Comparison of ENCODE assay signal across 22 mouse cellular contexts in genomic region chr16:76938128-76938527, GRCm38 (mm10).
DNase-seq lines count a peak whose midpoint lies in the region; ATAC-seq and TF ChIP-seq lines count a peak whose summit lies in the region.
"Had no signal": no experiment of that assay in that cellular context is flagged by ENCODE, and none has a peak within 500 bp of the region (broad histone marks: within the 10 kb centered on the region; RNA-seq: fewer than 3 reads in every experiment).

No protein-coding gene starts in this region.

- H3K4me2 ChIP-seq in embryonic facial prominence, embryonic 14.5 days (ENCODE audit: low read depth, low read length), result no peak overlapping the region
- H3K4me2 ChIP-seq: embryonic facial prominence, embryonic 13.5 days had no signal

- H3K27me3 ChIP-seq in embryonic facial prominence, embryonic 14.5 days (replicated peaks; ENCODE audit: control insufficient read depth, insufficient read depth, low read length), result no peaks in the 10 kb centered on the region
- no peaks in the 10 kb centered on the region for H3K27me3 ChIP-seq in embryonic facial prominence, embryonic 10.5 days (replicated peaks; ENCODE audit: low read depth, poor library complexity, severe bottlenecking)
- H3K27me3 ChIP-seq: CH12.LX; embryonic facial prominence, embryonic 13.5 days had no signal

- no peak overlapping the region for H3K27ac ChIP-seq in embryonic facial prominence, embryonic 14.5 days (replicated peaks; ENCODE audit: low read depth, low read length)
- H3K27ac ChIP-seq in embryonic facial prominence, embryonic 10.5 days (replicated peaks), result no peak overlapping the region
- peak overlapping the region; percentile 53; the same call in 1 of the 2 replicates for H3K27ac ChIP-seq in left cerebral cortex, adult 2 months
- H3K27ac ChIP-seq: embryonic facial prominence, embryonic 13.5 days had no signal

- no peak for DNase-seq in embryonic facial prominence, embryonic 14.5 days (ENCODE audit: low spot score)
- DNase-seq in embryonic facial prominence, embryonic 10.5 days (ENCODE audit: low spot score), result no peak
- no peak for DNase-seq in frontal cortex, postnatal 36 days (ENCODE audit: low spot score in 2 of 2)
- no peak for DNase-seq in left cerebral cortex, adult 2 months (ENCODE audit: extremely low spot score in 1 of 2, low spot score in 2 of 2)
- DNase-seq in left cerebral cortex, adult 18-20 months (ENCODE audit: low spot score in 2 of 2), result no peak
- DNase-seq: adrenal gland, postnatal 10 days; adrenal gland, postnatal 25 days; B cell, adult 2 months; cerebellum, adult 11-12 months; cerebellum, adult 2 months; cerebellum, adult 9-10 months; cerebellum, postnatal 10 days; cerebellum, postnatal 25 days had no signal

- intact Hi-C loops in left cerebral cortex, adult 2 months (cut with DNase I), result no loop called here

- H3K36me3 ChIP-seq in embryonic facial prominence, embryonic 14.5 days (ENCODE audit: control insufficient read depth, insufficient read depth, low read length), result no peaks in the 10 kb centered on the region
- no peaks in the 10 kb centered on the region for H3K36me3 ChIP-seq in embryonic facial prominence, embryonic 10.5 days (replicated peaks)
- H3K36me3 ChIP-seq: embryonic facial prominence, embryonic 13.5 days; G1E had no signal

- no peak overlapping the region for H3K9ac ChIP-seq in embryonic facial prominence, embryonic 14.5 days (ENCODE audit: low read depth, low read length)
- H3K9ac ChIP-seq: embryonic facial prominence, embryonic 13.5 days had no signal

- H3K9me3 ChIP-seq in embryonic facial prominence, embryonic 14.5 days (ENCODE audit: control insufficient read depth, low read length), result no peaks in the 10 kb centered on the region
- no peaks in the 10 kb centered on the region for H3K9me3 ChIP-seq in embryonic facial prominence, embryonic 10.5 days
- H3K9me3 ChIP-seq: embryonic facial prominence, embryonic 13.5 days; G1E had no signal

- ATAC-seq in embryonic facial prominence, embryonic 14.5 days (ENCODE audit: low read depth), result peak; percentile 15; the same call in 1 of the 2 replicates
- ATAC-seq in frontal cortex, adult (ENCODE audit: low TSS enrichment), result peak; percentile 98
- ATAC-seq: activated CD4-positive, CD25-positive, alpha-beta regulatory T cell, adult 4 months; CD4-positive, CD25-positive, alpha-beta regulatory T cell, adult 4 months; forebrain, embryonic 14.5 days; forebrain, embryonic 16.5 days; Patski had no signal

- no peak overlapping the region for H3K4me3 ChIP-seq in embryonic facial prominence, embryonic 14.5 days (ENCODE audit: low read depth, low read length)
- H3K4me3 ChIP-seq in embryonic facial prominence, embryonic 10.5 days, result no peak overlapping the region
- no peak overlapping the region for H3K4me3 ChIP-seq in left cerebral cortex, adult 2 months
- H3K4me3 ChIP-seq: embryonic facial prominence, embryonic 13.5 days had no signal

- 65% methylated on average over 2 of the region's 2 CpGs for WGBS in embryonic facial prominence, embryonic 14.5 days
- WGBS in embryonic facial prominence, embryonic 10.5 days, result 78% methylated on average over 2 of the region's 2 CpGs

- no peak for TF ChIP-seq CTCF in left cerebral cortex, adult 2 months (IDR thresholded peaks at IDR 0.05)

- H3K4me1 ChIP-seq in embryonic facial prominence, embryonic 14.5 days (ENCODE audit: control insufficient read depth, insufficient read depth, low read length), result no peaks in the 10 kb centered on the region
- H3K4me1 ChIP-seq in embryonic facial prominence, embryonic 10.5 days, result no peaks in the 10 kb centered on the region
- H3K4me1 ChIP-seq: embryonic facial prominence, embryonic 13.5 days had no signal
